Mouse (Mus musculus): ENCODE measurements around the gene Dusp12.

Gene Dusp12

GRCm38 (mm10) chr1:170898413-170899075, 13.2 kb upstream of the Dusp12 start:
- DNase-seq (ENCODE audit: low spot score), result no peak

- no peak for DNase-seq (ENCODE audit: low spot score)
These were observed 11.4 kb upstream of the Dusp12 start for GRCm38 (mm10) chr1:170896651-170897281.

- DNase-seq (ENCODE audit: low spot score), result no peak
These were observed 9.6 kb upstream of the Dusp12 start for GRCm38 (mm10) chr1:170894603-170895602.

- DNase-seq (ENCODE audit: low spot score), result no peak
These were observed 6.9 kb upstream of the Dusp12 start for GRCm38 (mm10) chr1:170892279-170892678.

GRCm38 (mm10) chr1:170891646-170892045, 6.3 kb upstream of the Dusp12 start:
- no peak for DNase-seq (ENCODE audit: low spot score)

GRCm38 (mm10) chr1:170889310-170889709, 4.0 kb upstream of the Dusp12 start:
- no peak for DNase-seq (ENCODE audit: low spot score)

- DNase-seq (ENCODE audit: low spot score), result no peak
These were observed 711 bp upstream of the Dusp12 start for GRCm38 (mm10) chr1:170886044-170886458.

- no peak for DNase-seq (ENCODE audit: low spot score)
These were observed 950 bp downstream of the Dusp12 start for GRCm38 (mm10) chr1:170884390-170884789.

- DNase-seq (ENCODE audit: low spot score), result no peak
These were observed 2.3 kb downstream of the Dusp12 start for GRCm38 (mm10) chr1:170882915-170883485.

- no peak for DNase-seq (ENCODE audit: low spot score)
These were observed 8.4 kb downstream of the Dusp12 start for GRCm38 (mm10) chr1:170876906-170877305.

GRCm38 (mm10) chr1:170875676-170876075, 9.7 kb downstream of the Dusp12 start:
- DNase-seq (ENCODE audit: low spot score), result no peak

- no peak for DNase-seq (ENCODE audit: low spot score)
These were observed 13.4 kb downstream of the Dusp12 start for GRCm38 (mm10) chr1:170871961-170872360.

- DNase-seq (ENCODE audit: low spot score), result no peak
These were observed 13.9 kb downstream of the Dusp12 start for GRCm38 (mm10) chr1:170871402-170871801.

- DNase-seq (ENCODE audit: low spot score), result no peak
These were observed 16.4 kb downstream of the Dusp12 start for GRCm38 (mm10) chr1:170868905-170869283.

- DNase-seq (ENCODE audit: low spot score), result peak; percentile 46
These were observed 17.0 kb downstream of the Dusp12 start for GRCm38 (mm10) chr1:170868107-170868904.

- peak; percentile 96 for DNase-seq (ENCODE audit: low spot score)
These were observed 17.6 kb downstream of the Dusp12 start, which contains the start of gene Atf6 for GRCm38 (mm10) chr1:170867691-170868105. Gene Atf6, minus strand, starts transcription at chr1:170867771.

GRCm38 (mm10) chr1:170866992-170867690, 18.2 kb downstream of the Dusp12 start:
- no peak for DNase-seq (ENCODE audit: low spot score)

GRCm38 (mm10) chr1:170865406-170865805, 19.9 kb downstream of the Dusp12 start:
- no peak for DNase-seq (ENCODE audit: low spot score)

GRCm38 (mm10) chr1:170864754-170865153, 20.6 kb downstream of the Dusp12 start:
- DNase-seq (ENCODE audit: low spot score), result no peak

- DNase-seq (ENCODE audit: low spot score), result no peak
These were observed 21.1 kb downstream of the Dusp12 start for GRCm38 (mm10) chr1:170864234-170864633.

- DNase-seq (ENCODE audit: low spot score), result no peak
These were observed 22.3 kb downstream of the Dusp12 start for GRCm38 (mm10) chr1:170863033-170863432.
